Mouse (Mus musculus) embryo, embryonic 11.5 days (tissue): ENCODE measurements around the gene Triobp.
"Not testable (repeated sequence)": the region's sequence is repeated elsewhere in the genome, so short reads cannot be mapped to it uniquely, and the experiment has no call there.

Experiments
- DNase-seq: peaks from one replicate; pipeline ENCODE4 v3.0.0-alpha.2; 2012; ENCODE audit warnings: low read depth, low spot score

Triobp gene

DNA sequence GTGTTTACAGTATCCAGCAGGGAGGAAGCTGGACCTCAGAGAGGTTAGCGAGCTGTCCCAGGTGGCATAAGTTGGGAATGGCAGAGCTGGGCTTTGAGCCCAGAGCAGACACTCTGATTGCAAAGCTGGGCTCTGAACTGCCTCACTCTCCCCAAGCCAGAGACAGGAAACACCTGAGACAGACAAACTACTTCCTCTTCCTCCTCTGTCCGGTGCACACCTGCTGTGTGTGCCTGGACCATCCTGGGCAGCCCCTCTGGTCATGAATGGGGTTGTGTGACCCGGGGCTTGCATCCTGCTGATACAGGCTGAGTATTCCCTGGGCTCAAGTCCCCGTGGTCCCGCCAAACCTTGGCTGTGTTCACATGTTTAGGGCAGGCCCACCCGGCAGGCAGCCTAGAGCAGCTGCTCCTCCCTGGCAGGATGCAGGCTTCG is 52.9 kb downstream of the Triobp start:
- DNase-seq: no peak

DNA sequence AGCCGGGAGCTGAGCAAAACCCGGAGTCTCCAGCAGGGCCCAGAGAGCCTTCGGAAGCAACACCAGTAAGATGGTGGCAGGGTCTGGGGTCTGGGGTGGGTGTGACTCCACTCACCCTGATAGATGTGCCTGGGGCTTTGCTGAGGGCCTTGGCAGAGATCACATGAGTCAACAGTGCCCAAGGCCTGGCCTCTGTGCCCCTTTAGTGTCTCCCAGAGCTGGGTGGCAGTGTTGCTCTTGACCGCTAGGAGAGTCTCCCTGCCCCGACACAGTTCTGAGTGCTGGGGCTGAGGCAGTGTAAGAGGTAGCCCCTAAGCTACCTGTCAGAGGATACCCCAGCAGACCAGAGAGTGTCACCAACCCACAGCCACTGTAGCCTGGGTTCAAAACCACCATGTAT is 54.0 kb downstream of the Triobp start:
- no peak for DNase-seq

DNA sequence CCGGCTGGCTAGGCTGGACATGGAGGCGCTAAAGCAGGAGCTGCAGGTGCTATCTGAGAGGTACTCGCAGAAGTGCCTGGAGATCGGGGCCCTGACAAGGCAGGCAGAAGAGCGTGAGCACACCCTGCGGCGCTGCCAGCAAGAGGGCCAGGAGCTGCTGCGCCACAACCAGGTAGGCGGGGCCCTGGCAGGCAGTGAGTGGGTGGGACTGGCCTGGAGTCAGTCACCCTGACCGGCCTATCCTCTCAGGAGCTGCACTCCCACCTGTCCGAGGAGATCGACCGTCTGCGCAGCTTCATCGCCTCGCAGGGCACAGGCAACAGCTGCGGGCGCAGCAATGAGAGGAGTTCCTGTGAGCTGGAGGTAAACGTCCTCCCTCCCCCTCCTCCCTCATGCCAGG is 54.5 kb downstream of the Triobp start:
- DNase-seq: no peak

DNA sequence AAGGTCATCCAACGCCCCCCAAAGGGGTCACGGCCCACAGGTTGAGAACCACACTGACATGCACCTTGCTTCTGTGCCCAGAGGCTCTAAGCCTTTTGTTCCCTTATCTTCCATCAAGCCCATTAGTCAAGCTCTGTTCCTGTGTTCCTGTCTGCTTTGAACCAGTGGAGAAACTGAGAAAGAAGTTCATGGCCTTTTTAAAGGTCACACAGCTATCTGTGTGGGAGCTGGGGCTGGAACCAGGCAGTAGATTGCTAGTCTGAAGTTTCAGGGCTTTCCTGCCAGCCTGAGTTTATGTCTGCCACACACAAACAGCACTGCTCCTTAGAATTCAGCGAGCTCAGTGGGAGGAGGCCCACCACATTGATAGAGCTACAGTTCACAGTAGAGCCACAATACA is 55.6 kb downstream of the Triobp start:
- no peak for DNase-seq

DNA sequence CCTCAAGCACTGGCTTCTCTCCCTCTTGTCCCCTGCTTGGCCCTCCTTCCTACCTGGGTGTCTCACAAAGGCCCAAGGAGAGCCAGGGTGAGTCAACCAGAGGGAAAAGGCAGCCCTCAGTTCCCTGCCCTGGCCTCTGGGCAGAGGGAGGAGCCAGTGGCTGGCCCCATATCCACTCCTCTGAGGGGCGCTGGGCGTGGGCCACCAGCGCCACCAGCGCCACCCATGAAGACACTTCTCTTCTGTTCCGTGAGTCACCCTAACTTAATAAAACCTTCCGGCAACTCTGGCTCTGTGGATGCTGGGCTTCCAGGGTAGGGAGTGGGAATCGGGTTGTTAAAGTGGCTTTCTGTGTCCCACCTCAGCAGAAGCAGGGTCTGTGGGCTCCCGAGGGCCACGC is 58.1 kb downstream of the Triobp start:
- no peak for DNase-seq

DNA sequence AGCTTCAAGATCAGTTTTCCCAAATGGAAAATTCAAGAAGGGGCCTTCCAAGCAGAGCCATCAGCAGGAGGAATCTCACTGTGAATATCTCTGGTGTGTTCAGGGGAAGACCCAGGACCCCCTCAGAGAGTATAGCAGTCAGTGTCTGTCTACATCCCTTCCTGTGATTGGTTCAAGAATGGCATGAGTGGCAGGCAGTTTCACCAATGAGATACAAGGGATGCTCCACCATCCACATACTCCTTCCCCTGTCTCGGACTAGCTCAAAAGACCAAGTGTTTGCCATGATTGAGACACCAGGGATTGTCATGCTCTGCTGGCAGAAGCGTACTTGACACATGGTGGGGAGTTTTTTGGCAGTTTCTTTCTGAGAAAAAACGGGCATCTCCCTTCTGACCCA is 59.1 kb downstream of the Triobp start:
- no peak for DNase-seq

DNA sequence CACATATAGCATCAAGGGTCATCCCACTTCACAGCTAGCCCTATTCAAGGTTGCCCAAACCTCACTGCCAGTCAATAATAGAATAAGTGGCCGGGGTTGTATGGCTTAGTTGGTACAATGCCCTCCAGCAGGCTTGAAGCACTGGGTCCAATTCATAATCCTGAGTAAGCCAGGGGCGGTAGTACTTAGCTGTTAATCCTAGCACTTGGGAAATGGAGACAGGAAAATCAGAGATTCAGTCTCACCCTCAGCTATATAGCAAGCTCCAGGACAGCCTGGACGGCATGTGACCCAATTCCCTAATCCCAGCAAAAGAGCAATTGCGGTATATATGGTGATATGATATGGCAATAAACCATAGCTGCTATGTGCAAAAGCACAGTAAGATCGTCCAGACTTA is 59.5 kb downstream of the Triobp start:
- no peak for DNase-seq

DNA sequence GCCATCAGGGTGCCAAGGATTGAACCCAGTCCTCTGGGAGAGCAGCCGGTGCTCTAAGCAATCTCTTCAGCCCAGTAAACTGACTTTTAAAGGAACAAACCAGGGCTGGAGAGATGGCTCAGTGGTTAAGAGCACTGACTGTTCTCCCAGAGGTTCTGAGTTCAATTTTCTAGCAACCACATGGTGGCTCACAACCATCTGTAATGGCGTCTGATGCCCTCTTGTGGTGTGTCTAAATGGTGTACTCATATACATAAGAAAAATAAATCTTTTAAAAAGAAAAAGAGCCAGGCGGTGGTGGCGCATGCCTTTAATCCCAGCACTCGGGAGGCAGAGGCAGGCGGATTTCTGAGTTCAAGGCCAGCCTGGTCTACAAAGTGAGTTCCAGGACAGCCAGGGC is 60.3 kb downstream of the Triobp start:
- not testable (repeated sequence) for DNase-seq

DNA sequence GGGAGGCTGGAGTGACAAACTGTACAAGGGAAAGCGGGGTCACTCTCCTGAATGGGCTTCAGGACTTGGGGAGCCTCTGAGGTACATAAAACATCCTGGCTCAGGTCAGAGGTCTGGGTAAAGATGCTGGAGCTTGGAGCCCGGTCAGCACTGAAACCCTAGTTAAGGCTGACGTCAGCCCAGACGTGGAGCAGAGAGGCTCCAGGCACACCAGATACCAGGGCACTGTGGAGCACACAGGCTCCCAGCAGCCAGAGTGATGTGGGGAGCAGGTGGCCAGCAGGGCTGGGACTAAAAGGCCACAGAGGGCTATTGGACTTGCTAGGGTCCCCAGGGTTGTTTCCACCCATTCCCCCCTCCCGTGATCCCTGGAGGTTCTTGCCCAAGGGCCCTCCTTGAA is 62.2 kb downstream of the Triobp start:
- no peak for DNase-seq

DNA sequence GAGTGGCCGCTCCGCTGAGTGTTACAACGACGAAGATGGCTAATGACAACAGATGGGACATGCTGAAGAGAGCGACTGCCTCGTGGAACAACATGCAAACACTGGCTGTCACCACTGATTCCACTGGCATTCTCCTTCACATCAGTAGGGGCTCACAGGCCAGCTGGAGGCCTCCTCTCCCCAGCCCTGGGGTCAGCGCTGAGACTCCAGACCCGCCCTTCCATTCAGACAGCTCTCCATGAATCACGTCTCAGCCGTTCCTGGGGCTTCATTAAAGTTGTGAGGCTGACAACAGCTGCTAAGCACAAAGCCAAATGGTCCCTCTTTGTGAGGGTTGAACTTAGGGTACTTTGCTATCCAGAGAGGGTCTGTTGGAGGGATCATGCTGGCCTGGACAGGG is 64.0 kb downstream of the Triobp start:
- no peak for DNase-seq

DNA sequence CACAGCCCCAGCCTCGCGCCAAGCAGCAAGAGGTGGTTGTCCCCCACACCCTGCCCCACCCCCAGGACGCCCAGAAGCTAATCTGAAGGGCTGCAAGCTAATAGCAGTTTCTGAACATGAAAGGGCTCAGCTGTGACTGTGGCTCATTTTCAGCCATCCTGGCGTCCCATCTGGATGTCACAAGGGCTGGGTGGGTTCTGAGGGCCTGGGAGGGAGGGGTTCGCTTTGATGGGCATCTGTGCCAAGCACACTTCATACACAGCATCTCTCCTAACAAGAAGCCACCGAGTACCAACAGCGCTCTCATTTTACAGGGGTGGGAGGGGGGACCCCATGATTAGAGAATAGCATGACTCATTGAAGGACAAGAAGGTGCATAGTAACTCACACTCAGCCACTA is 65.9 kb downstream of the Triobp start:
- DNase-seq: no peak

DNA sequence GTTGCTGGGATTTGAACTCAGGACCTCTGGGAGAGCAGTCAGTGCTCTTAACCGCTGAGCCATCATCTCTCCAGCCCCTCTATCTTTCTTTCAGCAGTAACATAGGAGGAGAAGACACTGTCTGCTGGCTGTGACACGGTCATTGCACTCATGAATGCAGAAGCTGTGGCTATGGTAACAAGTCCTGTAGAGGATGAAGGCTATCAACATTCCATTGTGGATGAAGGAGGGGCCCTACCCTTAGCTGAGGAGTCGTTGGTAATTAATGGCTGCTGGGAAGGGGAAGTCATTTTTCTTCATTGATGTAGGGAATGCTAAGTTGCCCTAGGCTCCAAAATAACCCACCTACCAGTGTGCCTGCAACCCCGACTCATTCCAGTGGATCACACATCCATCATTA is 70.7 kb downstream of the Triobp start:
- DNase-seq: no peak

DNA sequence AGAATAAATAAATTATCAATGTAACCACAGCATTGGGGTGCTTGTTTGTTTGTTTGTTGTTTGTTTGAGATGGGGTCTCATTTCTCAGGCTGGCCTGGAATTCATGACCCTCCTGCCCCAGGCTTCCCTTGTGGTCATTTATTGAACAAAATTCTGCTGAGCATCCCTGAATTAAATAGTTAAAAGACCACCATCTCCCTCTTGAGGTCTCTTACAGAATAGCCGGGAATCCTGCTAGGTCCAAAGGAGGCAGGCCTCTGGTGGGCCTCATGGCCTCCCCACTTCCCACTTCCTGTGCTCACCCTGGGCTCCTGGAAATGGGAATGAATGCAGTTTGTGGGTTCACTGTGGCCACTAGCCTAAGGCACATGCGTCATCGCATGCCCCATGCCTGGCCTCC is 71.4 kb downstream of the Triobp start:
- DNase-seq: no peak

DNA sequence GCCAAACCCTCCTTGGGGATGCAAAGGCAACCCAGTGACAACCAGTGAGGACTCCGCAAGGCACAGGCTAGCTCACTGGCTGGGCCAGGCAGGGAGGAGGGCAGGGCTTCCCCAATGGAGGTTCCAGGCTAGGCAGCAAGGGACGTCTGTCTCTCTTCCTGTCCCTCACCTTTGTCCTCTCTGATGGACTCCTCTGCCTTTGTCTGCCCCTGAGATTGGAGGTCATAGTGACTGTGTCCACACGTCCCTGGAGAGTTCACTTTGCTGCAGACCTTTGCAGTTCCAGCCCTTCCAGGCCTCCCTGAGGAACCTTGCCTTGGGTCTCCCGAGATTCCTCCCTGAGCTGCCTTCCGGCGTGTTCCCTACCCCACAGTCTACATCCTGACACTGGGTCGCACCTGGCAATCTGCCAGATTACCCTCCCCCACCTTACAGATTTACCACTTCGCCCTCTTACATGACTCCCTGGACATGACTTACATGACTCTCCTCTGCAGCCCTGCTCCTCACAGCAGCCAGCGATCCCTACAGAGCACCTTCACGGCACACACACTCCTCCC is 75.2 kb downstream of the Triobp start:
- no peak for DNase-seq

DNA sequence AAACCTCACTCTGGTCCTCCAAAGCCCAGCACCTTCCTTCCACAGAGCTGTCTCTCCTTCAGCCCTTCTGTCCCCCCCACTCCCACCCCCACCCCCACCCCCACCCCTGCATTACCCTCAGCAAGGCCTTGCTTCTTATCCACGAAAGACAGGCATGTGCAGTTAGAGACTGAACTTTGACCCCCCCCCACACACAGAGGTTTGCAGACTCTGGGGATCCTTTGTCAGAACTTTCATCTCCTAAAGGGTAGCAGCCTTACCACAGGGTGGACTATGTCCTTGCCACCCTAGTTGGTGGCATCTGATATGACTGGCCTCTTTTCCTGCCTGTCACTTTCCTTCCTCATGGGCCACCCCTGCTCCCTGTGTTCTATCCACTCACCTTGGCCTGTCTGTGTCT is 75.8 kb downstream of the Triobp start:
- no peak for DNase-seq

DNA sequence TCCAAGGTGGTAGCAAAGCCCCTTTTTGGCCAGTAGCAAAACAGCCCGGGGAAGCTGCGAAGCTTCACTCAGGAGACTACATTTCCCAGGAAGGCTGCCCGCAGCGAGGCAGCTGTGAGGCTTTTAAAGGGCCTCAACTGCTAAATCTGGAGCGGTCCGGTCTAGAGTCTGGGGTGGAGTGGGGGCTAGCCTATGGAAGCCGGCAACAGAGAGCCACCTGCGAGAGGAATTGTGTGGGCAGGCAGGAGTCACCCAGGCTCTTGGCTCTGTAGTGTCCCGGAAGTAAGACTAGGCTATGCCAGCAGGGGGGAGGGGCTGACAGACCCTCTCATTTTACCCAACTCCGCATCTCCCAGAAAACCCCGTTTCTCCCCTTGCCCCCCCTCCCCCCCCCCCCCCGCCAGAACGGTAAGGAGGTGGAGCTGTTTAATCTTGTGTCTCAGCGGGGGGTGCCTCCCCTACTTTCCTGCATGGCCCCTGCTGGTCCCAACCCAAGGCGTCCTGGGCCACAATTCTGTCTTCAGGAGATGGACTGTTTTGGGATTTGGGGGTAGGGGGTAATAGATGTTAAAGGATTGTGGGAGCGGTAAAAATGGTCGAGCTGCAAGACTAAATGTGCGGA is 78.3 kb downstream of the Triobp start:
- no peak for DNase-seq

DNA sequence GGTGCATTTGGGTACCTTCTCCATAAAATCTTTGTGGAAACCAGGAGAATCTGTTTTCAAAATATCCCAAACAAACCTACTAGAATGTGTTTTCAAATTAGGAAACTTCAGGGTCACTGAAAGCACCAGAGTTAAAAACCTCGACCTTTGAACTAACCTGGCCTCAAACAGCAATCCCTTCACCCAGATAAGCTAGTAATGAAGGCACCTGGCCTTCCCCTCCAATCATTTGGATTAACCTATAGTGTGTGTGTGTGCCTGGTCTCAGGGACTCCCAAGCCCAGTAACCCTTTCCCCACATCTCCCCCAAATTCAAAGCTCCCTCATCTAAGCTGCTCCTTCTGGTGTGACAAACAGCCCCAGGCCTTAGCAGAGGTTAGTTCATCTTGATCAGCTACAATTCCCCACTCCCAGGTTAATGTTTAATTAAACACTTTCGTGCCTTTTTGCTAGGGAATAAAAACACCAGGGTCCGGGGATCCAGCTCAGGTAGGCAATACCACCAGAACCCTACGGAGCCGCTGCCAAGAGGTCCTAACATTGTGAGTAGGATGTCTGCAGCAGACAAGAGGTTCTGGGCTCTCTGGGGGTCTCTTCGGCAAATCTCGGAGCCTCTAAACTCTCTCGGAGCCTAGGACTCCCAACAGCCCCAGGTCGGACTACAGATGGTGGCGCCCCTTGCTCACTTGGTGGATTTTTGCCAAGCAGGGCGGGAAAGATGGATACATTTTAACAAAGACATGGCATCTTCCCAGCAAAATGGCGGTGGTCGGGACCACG is 79.2 kb downstream of the Triobp start:
- no peak for DNase-seq

DNA sequence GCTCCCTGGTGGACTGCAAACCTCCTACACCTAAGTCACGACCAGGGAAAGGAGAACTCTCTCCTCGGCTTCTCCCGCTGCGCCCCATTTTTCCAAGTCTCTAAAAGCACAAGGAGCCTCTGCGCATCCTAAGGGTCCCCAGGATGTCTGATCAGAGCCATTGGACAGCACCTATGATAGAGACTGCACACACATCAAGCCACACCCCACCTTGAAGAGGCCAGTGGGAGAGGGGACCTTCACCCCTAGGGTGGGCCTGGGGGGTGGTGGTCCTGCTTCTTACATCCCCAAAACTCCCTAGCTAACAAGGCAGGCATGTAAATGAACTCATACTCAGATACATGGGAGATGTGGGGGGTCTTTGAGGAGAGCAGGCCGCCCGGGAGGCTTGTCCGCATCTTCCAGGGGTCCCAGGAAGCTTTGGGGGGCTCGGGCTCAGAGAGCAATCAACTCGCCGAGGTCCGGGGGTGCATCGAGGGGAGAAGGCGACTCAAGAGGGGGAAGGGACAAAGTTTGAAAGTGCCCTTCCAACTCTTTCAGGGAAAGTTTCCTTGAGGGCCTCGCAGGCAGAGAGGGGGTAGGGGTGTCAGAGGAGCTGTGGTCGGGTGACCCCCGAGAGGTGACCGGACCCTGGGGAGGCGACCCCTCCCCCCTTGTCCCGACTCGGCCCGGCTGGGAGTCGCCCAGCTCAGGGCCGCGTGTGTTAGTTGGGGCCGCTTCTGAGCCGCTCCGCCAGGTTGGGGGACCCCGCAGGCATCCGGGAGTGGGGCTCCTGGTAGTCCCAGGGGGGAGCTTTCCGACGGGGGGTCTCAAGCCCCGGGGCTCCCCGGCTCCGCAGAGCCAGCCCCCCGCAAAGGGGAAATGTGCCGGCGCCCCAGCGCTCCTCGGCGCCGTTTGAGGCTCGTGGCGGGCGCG is 80.0 kb downstream of the Triobp start:
- DNase-seq: no peak

DNA sequence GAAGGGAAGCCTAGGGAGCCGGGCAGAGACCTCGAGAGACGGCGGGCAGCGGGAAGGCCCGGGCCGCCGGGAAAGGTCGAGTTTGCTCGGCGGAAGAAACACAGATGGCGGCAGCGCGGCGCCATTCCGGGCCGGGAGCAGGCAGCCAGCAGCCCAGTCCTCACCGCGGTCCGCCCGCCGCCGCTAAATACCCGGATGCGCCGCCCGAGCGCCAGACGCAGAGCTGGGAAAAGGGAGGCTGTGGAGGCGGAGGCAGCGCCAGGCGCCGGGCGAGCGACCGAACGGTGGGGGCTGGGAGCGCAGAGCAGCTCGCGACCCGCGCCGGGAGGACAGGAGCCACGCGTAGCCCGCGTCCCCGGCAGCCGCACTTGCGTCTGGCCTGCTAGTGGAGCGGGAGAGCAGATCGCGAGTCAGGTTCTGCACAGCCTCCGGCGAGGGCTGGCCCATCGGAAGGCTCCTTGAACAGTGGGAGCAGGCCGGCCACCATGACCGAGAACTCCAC is 80.8 kb downstream of the Triobp start, which contains the start of gene H1f0:
Gene H1f0 (plus strand): TSS at position 214 of the 502 bp plus-strand sequence.
- peak; percentile 84 for DNase-seq

DNA sequence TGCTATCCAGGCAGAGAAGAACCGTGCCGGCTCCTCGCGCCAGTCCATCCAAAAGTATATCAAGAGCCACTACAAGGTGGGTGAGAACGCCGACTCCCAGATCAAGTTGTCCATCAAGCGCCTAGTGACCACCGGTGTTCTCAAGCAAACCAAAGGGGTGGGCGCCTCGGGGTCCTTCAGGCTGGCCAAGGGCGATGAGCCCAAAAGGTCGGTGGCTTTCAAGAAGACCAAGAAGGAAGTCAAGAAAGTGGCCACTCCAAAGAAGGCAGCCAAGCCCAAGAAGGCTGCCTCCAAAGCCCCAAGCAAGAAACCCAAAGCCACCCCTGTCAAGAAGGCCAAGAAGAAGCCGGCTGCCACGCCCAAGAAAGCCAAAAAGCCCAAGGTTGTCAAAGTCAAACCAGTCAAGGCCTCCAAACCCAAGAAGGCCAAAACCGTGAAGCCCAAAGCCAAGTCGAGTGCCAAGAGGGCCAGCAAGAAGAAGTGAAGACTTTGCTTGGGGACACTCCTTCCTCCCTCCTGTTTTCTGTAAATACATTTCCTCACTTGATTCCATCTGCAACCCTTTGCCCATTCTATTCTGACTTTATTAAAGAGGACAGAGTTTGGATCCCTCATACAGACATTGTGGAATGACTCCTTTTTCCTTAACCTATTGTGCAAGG is 81.4 kb downstream of the Triobp start:
- DNase-seq: no peak

DNA sequence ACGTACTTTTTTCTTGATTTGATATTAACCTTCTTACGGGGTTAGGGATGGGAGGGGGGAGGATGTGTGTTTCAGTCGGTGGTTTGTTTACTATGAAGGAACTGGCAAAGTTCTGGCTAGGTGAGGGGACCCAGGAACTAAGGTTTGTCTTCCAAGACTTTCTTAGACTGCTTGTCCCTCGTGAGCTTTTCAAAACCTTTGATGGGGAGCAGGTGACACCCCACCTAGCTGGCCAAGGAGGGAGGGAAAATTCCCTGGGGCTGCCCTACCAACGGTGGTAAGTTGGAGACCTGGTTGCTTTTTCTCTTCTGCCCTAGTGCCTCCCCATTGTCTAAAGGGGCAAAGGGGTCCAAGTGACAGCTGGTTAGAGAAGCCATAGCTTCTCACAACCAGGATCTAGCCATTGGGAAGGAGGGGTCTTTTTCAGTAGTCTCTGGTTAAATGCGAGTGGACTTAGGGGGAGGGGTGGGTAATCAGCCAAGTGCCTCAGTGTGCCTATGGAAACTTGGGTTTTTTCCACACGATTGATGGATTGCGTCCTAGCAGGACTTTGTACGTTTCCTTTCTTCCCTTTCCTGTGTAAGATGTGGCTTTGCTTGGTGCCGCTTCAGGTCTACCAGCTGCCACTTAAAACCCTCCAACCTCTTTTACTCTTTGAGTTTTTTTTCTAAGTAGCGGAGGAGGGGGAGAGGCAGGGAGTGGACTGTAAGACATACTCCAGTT is 82.2 kb downstream of the Triobp start:
- no peak for DNase-seq
